Mouse (Mus musculus) kidney, postnatal 14 days (tissue): ENCODE results near the gene Spen.
A peak's percentile ranks its signal among the peaks of the same experiment; 100 is the strongest.

Experiments
- DNase-seq: peaks from one replicate; pipeline ENCODE4 v3.0.0; 2022; ENCODE audit warnings: mixed read lengths

The Spen gene

GRCm38 (mm10) chr4:141444451-141445327 lies 93.7 kb downstream of the Spen start, which contains the start of gene Zbtb17:
Gene Zbtb17 (plus strand): TSS chr4:141444654.
- peak; percentile 93 for DNase-seq

- no peak for DNase-seq
Observed at GRCm38 (mm10) chr4:141443641-141444429, 94.6 kb downstream of the Spen start.

GRCm38 (mm10) chr4:141440877-141441276 lies 97.5 kb downstream of the Spen start:
- peak; percentile 79 for DNase-seq

- peak; percentile 54 for DNase-seq
Observed at GRCm38 (mm10) chr4:141439083-141439803, 99.2 kb downstream of the Spen start.

- no peak for DNase-seq
Observed at GRCm38 (mm10) chr4:141435974-141436373, 102.4 kb downstream of the Spen start, which contains the start of gene Srarp. Gene Srarp (minus strand): TSS chr4:141436105.

GRCm38 (mm10) chr4:141433191-141433590 lies 105.2 kb downstream of the Spen start:
- no peak for DNase-seq

- DNase-seq, result peak; percentile 55
Observed at GRCm38 (mm10) chr4:141432666-141433065, 105.7 kb downstream of the Spen start.

GRCm38 (mm10) chr4:141430997-141431396 lies 107.4 kb downstream of the Spen start:
- peak; percentile 83 for DNase-seq

- peak; percentile 68 for DNase-seq
Observed at GRCm38 (mm10) chr4:141429847-141430246, 108.5 kb downstream of the Spen start.

GRCm38 (mm10) chr4:141429381-141429780 lies 109.0 kb downstream of the Spen start:
- no peak for DNase-seq

- DNase-seq, result no peak
Observed at GRCm38 (mm10) chr4:141427921-141428320, 110.5 kb downstream of the Spen start.

GRCm38 (mm10) chr4:141426796-141427745 lies 111.3 kb downstream of the Spen start:
- no peak for DNase-seq

- peak; percentile 79 for DNase-seq
Observed at GRCm38 (mm10) chr4:141425484-141426479, 112.6 kb downstream of the Spen start.

- DNase-seq, result no peak
Observed at GRCm38 (mm10) chr4:141423691-141424431, 114.5 kb downstream of the Spen start.

- no peak for DNase-seq
Observed at GRCm38 (mm10) chr4:141423288-141423687, 115.1 kb downstream of the Spen start.

GRCm38 (mm10) chr4:141422841-141423240 lies 115.6 kb downstream of the Spen start:
- no peak for DNase-seq

- no peak for DNase-seq
Observed at GRCm38 (mm10) chr4:141421423-141421822, 117.0 kb downstream of the Spen start.

- no peak for DNase-seq
Observed at GRCm38 (mm10) chr4:141420886-141421285, 117.5 kb downstream of the Spen start.

- DNase-seq, result no peak
Observed at GRCm38 (mm10) chr4:141420192-141420829, 118.1 kb downstream of the Spen start, which contains the start of gene Hspb7. Gene Hspb7 (plus strand): TSS chr4:141420779.
